Mouse (Mus musculus) liver, embryonic 13.5 days (tissue): Measurements from ENCODE around the gene Map1lc3b. TPM values are rescaled to one million over a fixed set of nuclear protein-coding genes. Genes with fewer than 3 reads are reported as not detected.

ENCODE experiments used
- ATAC-seq: fragments of 200-750 bp; cut with Nextera tagmentation; 2 replicates; pipeline ENCODE4 v1.8.0; 2017; ENCODE audit warnings: low read depth, mild to moderate bottlenecking, moderate number of reproducible peaks, moderate library complexity
- DNase-seq: peaks from one replicate; pipeline ENCODE4 v3.0.0; 2022
- H3K27ac ChIP-seq: fragments of 300-500 bp; sonication (generic); 2 replicates; pipeline ENCODE4 v1.5.1; 2015; ENCODE audit warnings: moderate library complexity, mild to moderate bottlenecking, inconsistent platforms
- H3K27me3 ChIP-seq: fragments of 300-500 bp; sonication (generic); 2 replicates; pipeline ENCODE4 v1.6.1; 2015; ENCODE audit warnings: mild to moderate bottlenecking, inconsistent platforms
- H3K36me3 ChIP-seq: fragments of 300-500 bp; sonication (generic); 2 replicates; pipeline ENCODE4 v1.6.1; 2015; ENCODE audit warnings: mild to moderate bottlenecking, inconsistent platforms
- H3K4me1 ChIP-seq: fragments of 300-500 bp; sonication (generic); replicated peaks from 2 replicates; pipeline ENCODE4 v1.6.1; 2015; ENCODE audit warnings: inconsistent platforms
- H3K4me2 ChIP-seq: fragments of 300-500 bp; sonication (generic); 2 replicates; pipeline ENCODE4 v1.6.1; 2015; ENCODE audit warnings: inconsistent platforms, mild to moderate bottlenecking, moderate library complexity
- H3K4me3 ChIP-seq: fragments of 300-500 bp; sonication (generic); replicated peaks from 2 replicates; pipeline ENCODE4 v1.5.1; 2015; ENCODE audit warnings: mild to moderate bottlenecking, inconsistent platforms
- H3K9ac ChIP-seq: fragments of 300-500 bp; sonication (generic); 2 replicates; pipeline ENCODE4 v1.6.1; 2015; ENCODE audit warnings: mild to moderate bottlenecking, inconsistent platforms
- H3K9me3 ChIP-seq: fragments of 300-500 bp; sonication (generic); replicated peaks from 2 replicates; pipeline ENCODE4 v1.6.1; 2016; ENCODE audit warnings: inconsistent platforms
- WGBS: fragments of 180-500 bp; shearing (Covaris S2); methylation state at CpG from one replicate; pipeline ENCODE4 v1.1.7; 2015; ENCODE audit not compliant: insufficient replicate concordance; 5-methylcytosine and 5-hydroxymethylcytosine counted together
- polyA plus RNA-seq: library from polyadenylated mRNA; unstranded; fragments of >200 nt; fragmentation: Nextera tagmentation; extraction: Ambion mirVana; gene quantifications from 2 replicates; pipeline ENCODE4 v1.2.1, GENCODE M21; 2015

The Map1lc3b gene
- polyA plus RNA-seq, 1 experiment from 2014 or later = 135 TPM

DNA sequence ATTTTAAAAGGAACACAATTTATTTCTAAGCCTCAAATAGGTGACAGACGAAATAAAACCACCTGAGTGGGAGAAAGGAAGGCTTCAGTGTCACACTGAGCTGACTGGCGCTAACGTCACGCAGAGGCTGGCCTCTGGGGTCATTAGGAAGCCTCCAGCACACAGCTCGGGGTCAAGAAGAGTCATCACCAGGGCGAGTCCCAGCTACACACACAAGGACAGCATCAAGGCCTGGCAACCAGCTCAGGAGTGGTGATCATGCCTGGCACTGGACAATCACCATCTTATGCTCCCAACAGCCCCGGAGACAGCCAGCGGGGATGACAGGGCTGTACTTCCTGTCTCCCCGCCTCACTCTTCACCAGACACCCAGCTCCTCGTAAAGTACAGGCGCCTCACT lies 32.4 kb upstream of the Map1lc3b start:
- peaks cover 62% of the 10 kb centered on the region for H3K36me3 ChIP-seq
- no peak for ATAC-seq
- H3K9me3 ChIP-seq = no peaks in the 10 kb centered on the region
- DNase-seq = no peak
- 85% methylated on average over 11 of the region's 11 CpGs for WGBS
- H3K4me1 ChIP-seq = peaks cover 5% of the 10 kb centered on the region; the same call in 1 of the 2 replicates
- H3K27me3 ChIP-seq = no peaks in the 10 kb centered on the region
- H3K27ac ChIP-seq = no peak overlapping the region
- no peak overlapping the region for H3K9ac ChIP-seq
- no peak overlapping the region for H3K4me3 ChIP-seq
- no peak overlapping the region for H3K4me2 ChIP-seq

GRCm38 (mm10) chr8:121558538-121558937 lies 31.6 kb upstream of the Map1lc3b start:
- Histone ChIP-seq H3K27ac (no peak overlapping the region), H3K4me3 (no peak overlapping the region), H3K9me3 (no peaks in the 10 kb centered on the region), H3K36me3 (peaks cover 61% of the 10 kb centered on the region), H3K9ac (no peak overlapping the region), H3K4me2 (no peak overlapping the region), H3K27me3 (no peaks in the 10 kb centered on the region), H3K4me1 (peaks cover 13% of the 10 kb centered on the region; the same call in 1 of the 2 replicates)
- DNase-seq (no peak), ATAC-seq (no peak)
- 87% methylated on average over 16 of the region's 16 CpGs for WGBS

GRCm38 (mm10) chr8:121559801-121560200 lies 30.4 kb upstream of the Map1lc3b start:
- H3K9ac ChIP-seq = no peak overlapping the region
- H3K27me3 ChIP-seq = no peaks in the 10 kb centered on the region
- no peak for DNase-seq
- peaks cover 49% of the 10 kb centered on the region for H3K36me3 ChIP-seq
- no peak overlapping the region for H3K27ac ChIP-seq
- no peak overlapping the region for H3K4me2 ChIP-seq
- WGBS = 74% methylated on average over 12 of the region's 12 CpGs
- H3K4me3 ChIP-seq = no peak overlapping the region
- no peak for ATAC-seq
- no peaks in the 10 kb centered on the region for H3K9me3 ChIP-seq
- H3K4me1 ChIP-seq = peaks cover 13% of the 10 kb centered on the region; the same call in 1 of the 2 replicates

GRCm38 (mm10) chr8:121560432-121561100 lies 29.6 kb upstream of the Map1lc3b start:
- peaks cover 13% of the 10 kb centered on the region; the same call in 1 of the 2 replicates for H3K4me1 ChIP-seq
- H3K9ac ChIP-seq = no peak overlapping the region
- H3K4me3 ChIP-seq = no peak overlapping the region
- peaks cover 47% of the 10 kb centered on the region for H3K36me3 ChIP-seq
- no peaks in the 10 kb centered on the region for H3K27me3 ChIP-seq
- WGBS = 92% methylated on average over 7 of the region's 7 CpGs
- H3K27ac ChIP-seq = no peak overlapping the region
- ATAC-seq (no peak), DNase-seq (no peak)
- H3K4me2 ChIP-seq = no peak overlapping the region
- no peaks in the 10 kb centered on the region for H3K9me3 ChIP-seq

- Histone ChIP-seq H3K36me3 (peaks cover 50% of the 10 kb centered on the region), H3K27me3 (no peaks in the 10 kb centered on the region), H3K27ac (no peak overlapping the region), H3K9ac (no peak overlapping the region), H3K4me2 (no peak overlapping the region), H3K9me3 (no peaks in the 10 kb centered on the region), H3K4me1 (peaks cover 19% of the 10 kb centered on the region; the same call in 1 of the 2 replicates), H3K4me3 (no peak overlapping the region)
- ATAC-seq = no peak
- no peak for DNase-seq
- WGBS = 77% methylated on average over 16 of the region's 16 CpGs
Observed at GRCm38 (mm10) chr8:121561636-121562345, 28.4 kb upstream of the Map1lc3b start.

DNA sequence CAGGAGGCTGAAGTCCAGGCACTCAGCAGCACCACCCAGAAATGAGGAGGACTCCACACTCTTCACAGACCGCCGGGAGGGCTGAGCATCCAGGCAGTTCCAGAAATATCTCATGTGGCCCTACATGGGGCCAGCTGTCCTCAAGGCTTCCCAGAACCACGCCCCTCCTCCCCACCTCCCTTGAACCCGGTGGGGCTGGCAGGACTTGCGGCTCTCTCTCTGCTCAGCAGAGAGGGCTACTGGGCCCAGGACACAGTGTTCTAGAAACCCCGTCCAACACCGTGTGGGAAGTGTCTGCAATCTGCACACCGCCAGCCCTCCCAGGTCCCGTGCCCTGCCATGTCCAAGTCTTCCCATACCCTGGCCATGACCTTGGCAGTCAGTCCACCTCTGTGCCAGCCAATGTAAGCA lies 27.2 kb upstream of the Map1lc3b start:
- H3K4me3 ChIP-seq = no peak overlapping the region
- H3K9me3 ChIP-seq = no peaks in the 10 kb centered on the region
- no peak overlapping the region for H3K27ac ChIP-seq
- no peak overlapping the region for H3K4me2 ChIP-seq
- WGBS = 74% methylated on average over 9 of the region's 9 CpGs
- DNase-seq = no peak
- peak; percentile 12; the same call in 1 of the 2 replicates for ATAC-seq
- H3K4me1 ChIP-seq = peaks cover 22% of the 10 kb centered on the region
- H3K27me3 ChIP-seq = no peaks in the 10 kb centered on the region
- no peak overlapping the region for H3K9ac ChIP-seq
- H3K36me3 ChIP-seq = peaks cover 47% of the 10 kb centered on the region

- ATAC-seq (no peak), DNase-seq (no peak)
- Histone ChIP-seq H3K27me3 (no peaks in the 10 kb centered on the region), H3K4me3 (no peak overlapping the region), H3K4me1 (peaks cover 26% of the 10 kb centered on the region), H3K27ac (no peak overlapping the region), H3K4me2 (no peak overlapping the region), H3K36me3 (peaks cover 41% of the 10 kb centered on the region), H3K9ac (no peak overlapping the region), H3K9me3 (no peaks in the 10 kb centered on the region)
- 83% methylated on average over 6 of the region's 6 CpGs for WGBS
Observed at GRCm38 (mm10) chr8:121563701-121564100, 26.5 kb upstream of the Map1lc3b start.

GRCm38 (mm10) chr8:121568321-121568720 lies 21.8 kb upstream of the Map1lc3b start:
- peaks cover 15% of the 10 kb centered on the region for H3K36me3 ChIP-seq
- H3K9ac ChIP-seq = no peak overlapping the region
- DNase-seq (no peak), ATAC-seq (no peak)
- WGBS = 58% methylated on average over 6 of the region's 6 CpGs
- H3K4me1 ChIP-seq = peaks cover 54% of the 10 kb centered on the region
- no peak overlapping the region for H3K27ac ChIP-seq
- no peaks in the 10 kb centered on the region for H3K9me3 ChIP-seq
- no peak overlapping the region for H3K4me3 ChIP-seq
- H3K4me2 ChIP-seq = no peak overlapping the region
- no peaks in the 10 kb centered on the region for H3K27me3 ChIP-seq

DNA sequence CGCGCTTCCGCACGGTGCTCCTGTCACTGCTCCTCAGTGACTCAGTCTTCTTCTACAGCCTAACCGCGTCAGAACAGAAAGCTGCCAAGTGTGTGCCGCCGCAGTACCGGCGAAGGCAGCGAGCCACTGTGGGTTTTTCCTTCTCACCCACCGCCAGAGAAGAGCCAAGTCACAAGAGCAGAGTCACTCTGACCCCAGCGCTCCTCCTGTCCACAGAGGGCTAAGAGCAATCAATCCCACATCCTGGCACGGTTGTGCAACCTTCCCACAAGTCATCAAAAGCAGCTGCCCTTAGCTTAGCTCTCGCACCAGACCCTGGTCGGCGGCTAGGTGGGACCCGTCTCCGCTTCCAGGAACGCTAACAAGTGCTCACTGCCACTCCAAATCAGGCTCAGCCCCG lies 19.8 kb upstream of the Map1lc3b start:
- Histone ChIP-seq H3K4me3 (peak overlapping the region; percentile 16), H3K9me3 (no peaks in the 10 kb centered on the region), H3K9ac (no peak overlapping the region), H3K36me3 (peaks cover 8% of the 10 kb centered on the region), H3K4me1 (peaks cover 68% of the 10 kb centered on the region), H3K4me2 (peak overlapping the region; percentile 36), H3K27ac (peak overlapping the region; percentile 30; the same call in 1 of the 2 replicates), H3K27me3 (no peaks in the 10 kb centered on the region)
- ATAC-seq = peak; percentile 34; the same call in 1 of the 2 replicates
- 42% methylated on average over 21 of the region's 21 CpGs for WGBS
- DNase-seq = no peak

GRCm38 (mm10) chr8:121570801-121571200 lies 19.4 kb upstream of the Map1lc3b start:
- 67% methylated on average over 17 of the region's 17 CpGs for WGBS
- Histone ChIP-seq H3K4me1 (peaks cover 71% of the 10 kb centered on the region), H3K9ac (no peak overlapping the region), H3K4me3 (peak overlapping the region; percentile 16), H3K9me3 (no peaks in the 10 kb centered on the region), H3K36me3 (peaks cover 6% of the 10 kb centered on the region), H3K27ac (peak overlapping the region; percentile 30; the same call in 1 of the 2 replicates), H3K4me2 (peak overlapping the region; percentile 36), H3K27me3 (no peaks in the 10 kb centered on the region)
- ATAC-seq = no peak
- DNase-seq = no peak

GRCm38 (mm10) chr8:121572121-121572520 lies 18.0 kb upstream of the Map1lc3b start:
- WGBS = 69% methylated on average over 7 of the region's 7 CpGs
- Histone ChIP-seq H3K4me1 (peaks cover 79% of the 10 kb centered on the region), H3K4me2 (no peak overlapping the region), H3K9me3 (no peaks in the 10 kb centered on the region), H3K36me3 (no peaks in the 10 kb centered on the region), H3K27ac (no peak overlapping the region), H3K27me3 (no peaks in the 10 kb centered on the region), H3K9ac (no peak overlapping the region), H3K4me3 (no peak overlapping the region)
- DNase-seq (no peak), ATAC-seq (no peak)
